Mouse (Mus musculus) 3T3-L1 (cell line): Measurements from ENCODE around the gene Kctd20.

ENCODE experiments used
- DNase-seq: peaks from one replicate; pipeline ENCODE4 v3.0.0-alpha.2; 2015; ENCODE audit warnings: low read depth, low spot score

The Kctd20 gene

DNA sequence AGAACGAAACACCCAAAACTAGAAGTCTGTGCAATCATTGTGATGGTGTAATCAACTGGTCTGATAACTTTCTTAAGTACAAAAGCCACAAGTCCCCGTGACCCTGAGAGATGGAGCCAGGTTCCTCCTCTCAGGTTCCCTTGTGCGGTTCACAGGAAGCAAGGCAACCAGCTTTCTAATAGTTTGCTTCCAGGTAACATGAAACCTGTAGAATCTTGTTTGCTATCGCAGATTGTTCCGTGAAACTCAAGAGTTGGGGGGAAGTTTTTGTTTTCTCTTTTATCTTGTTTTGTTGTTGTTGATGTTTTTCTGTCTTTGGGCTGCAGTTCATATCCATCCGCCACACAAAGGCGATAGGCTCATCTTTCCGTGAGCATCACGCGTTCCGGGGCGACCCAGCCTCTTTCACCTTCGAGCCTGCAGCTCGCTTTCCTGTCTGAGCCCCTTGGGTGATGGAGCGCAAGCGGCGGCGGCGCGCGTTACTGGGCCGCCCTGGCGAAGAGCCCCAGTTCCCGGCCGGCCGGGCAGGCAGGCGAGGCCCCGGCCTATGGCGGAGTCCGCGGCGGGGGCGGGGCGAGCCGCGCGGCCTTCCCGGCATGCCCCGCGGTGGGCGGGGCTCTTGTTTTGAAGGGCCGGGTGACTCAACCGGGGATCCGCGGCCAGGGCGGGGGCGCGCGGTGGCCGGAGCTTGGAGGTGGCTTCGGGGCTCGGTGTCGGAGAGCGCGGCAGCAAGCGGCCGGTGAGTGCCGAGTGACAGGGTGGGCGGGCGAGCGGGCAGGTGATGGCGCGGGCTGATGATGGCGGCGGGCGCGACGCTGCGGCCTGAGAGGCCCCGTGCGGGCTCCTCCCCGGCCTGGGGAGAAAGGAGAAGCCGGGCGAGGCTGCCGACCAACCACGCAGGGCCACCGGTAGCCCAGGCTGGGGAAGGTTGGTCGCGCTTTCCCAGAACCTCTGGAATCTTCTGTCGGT lies at the start of gene Kctd20:
Gene Kctd20 (plus strand): TSS at position 120 of the 969 bp plus-strand sequence.
- peak; percentile 81 for DNase-seq

DNA sequence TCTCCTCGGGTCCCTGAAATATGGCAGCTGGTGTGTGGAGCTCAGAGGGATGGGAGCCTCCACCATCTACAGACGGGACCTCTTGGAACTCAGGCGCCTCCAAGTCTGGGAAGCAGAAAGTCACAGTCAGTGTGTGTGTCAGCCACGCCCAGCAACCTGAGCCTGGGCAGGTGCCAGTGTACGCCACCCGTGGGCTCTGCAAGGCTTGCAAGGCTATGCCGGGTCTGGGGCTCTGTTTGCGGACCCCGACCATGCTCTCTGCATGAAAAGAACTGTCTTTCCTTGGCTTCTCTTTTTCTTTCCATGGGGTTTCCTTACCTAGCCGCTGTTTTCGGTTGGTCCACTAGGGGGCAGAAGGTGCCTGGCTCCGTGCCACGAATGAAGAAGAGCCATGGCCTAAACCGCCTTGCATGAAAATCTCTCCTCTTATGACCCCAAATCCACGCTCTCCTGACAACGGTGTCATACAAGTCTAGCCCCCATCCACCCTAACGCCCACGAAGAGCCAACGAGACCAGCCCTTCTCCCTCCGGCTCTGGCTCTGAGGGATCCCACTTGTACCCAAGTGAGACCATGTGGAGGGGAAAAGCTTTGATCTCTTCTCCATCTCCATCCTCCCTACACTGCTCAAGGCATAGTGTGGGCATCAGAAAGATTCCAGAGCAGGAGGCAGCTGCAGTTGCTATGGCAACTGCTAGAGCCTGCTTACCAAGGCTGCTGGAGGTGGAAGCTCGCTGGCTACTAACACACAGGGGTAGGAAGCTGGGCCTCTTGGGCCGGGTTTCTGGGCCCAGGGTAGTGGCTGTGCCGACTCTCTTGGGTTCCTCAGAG lies 47.0 kb upstream of the Kctd20 start:
- peak; percentile 70 for DNase-seq

DNA sequence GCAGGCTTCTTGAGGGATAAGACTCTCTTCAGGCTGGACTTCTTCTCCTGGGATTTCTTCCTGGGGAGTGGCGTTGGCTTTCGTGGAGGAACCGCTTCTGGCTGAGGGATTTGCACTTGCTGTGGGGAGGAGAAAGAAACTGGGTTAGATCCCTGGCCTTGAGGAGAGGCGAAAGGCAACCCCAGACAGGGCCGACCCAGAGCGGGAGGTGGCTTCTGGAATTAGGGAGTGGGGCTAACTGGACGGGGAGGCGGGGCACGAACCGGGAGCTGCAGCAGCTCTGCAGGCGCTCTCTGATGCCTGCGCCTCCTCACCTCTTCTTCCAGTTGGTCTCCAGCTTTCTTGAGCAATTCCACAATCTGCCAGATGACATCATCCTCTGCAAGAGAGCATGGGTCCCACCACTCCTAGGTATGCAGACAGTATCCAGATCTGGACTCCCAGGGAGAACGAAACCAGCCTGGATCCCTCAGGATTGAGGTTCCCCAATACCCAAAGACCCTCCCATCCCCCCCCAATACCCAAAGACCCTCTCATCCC lies 46.3 kb upstream of the Kctd20 start:
- peak; percentile 48 for DNase-seq

DNA sequence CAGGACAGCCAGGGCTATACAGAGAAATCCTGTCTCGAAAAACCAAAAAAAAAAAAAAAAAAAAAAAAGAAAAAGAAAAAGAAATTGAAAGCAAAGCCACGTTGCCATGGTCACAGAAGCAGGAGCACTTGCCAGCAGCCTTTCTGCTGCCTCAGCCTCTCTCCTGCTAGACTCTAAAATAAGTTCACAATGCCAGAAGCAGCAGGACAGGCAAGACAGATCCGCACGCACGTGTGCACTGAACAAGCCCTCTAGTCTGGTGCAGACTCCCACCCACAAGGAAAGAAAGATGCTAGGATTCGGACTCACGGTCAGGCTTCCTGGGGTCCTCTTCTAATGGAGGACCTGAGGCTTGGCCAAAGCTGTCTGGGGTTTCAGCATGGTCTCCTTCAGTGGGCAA lies 43.8 kb upstream of the Kctd20 start:
- no peak for DNase-seq

DNA sequence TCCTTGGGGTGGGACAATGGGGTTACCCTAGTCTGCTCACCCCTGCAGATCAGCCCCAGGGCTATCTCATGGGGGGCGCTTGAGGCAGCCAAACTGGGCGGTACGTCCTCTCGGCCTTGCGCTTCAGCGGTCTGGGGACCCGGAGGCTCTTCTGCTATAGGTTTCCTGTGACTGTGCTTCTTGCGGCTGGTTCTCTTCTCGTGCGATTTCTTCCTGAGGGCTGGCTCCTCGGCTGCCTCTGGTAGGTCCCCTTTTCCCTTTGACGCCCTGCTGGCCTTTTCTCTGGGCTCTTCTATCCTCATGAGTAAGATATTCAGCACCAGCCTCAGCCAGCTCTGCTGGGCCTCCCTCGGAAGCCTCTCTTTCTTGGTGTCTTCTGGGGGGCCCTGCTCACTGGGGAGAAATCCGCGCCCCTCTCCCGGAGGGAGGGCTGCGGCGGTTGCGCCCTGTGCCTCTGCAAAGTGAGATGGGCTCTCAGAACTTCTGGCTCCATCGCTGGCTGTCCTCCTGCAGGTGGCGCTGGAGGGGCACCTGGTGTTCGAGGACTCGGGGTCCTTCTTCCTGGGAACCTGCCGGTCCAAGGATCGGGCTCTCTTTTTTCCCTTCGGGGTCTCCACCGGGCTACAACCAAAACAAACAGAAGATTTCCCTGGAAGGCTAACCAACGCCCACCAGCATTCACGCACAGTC lies 42.4 kb upstream of the Kctd20 start:
- no peak for DNase-seq

DNA sequence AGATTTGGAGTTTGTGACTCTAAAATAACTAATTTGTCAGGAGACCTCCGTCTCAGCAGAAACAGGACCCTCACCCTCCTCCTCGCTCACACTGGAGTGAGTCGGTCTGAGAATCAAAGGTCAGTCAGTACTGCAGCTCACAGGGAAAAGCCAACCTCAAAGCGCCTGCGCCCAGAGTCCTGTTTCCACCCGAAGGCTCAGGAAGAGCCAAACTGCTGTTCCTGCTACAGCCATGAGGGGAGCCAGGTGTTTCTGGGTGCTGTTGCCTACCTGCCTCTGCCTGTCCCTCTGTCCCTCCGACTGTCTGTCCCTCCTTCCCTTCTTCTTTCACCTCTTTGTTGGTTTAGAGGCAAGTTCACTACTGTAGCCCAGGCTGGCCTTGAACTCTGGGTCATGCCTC lies 41.6 kb upstream of the Kctd20 start:
- no peak for DNase-seq

DNA sequence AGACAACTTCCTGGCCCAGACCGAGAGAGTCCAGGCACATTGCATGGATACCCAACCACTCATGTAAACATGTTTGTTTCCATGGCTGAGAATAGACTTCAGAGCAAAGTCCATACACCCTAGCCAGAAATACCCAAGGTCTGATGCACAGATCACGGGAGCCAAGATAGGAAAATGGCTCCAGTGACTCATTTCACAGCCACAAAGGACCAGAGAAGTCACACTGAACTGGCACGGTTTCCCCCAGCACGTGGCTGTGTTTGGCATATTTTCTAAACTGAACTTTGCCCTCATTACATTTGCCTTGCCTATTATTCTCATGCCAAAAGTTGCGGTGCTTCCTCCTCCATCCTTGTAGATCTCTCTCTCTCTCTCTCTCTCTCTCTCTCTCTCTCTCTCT lies 38.5 kb upstream of the Kctd20 start:
- DNase-seq = peak; percentile 95

DNA sequence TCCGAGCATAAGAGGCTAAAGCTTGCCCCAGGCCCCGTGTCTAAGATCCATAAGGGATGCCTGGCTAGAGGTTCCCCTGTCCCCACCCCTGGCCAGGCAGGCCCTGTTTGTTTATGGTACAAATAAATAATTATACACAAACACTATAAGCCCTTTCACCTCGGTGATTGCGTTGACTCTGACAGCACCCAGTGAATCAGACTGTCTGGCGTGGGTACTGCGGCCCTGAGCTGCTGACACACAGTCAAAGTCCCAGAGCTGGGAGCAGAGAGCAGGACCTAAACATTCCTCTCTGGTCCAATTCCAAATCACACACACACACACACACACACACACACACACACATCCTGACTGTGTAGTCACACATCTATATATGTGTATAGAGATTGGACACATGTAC lies 37.8 kb upstream of the Kctd20 start:
- DNase-seq = peak; percentile 53

DNA sequence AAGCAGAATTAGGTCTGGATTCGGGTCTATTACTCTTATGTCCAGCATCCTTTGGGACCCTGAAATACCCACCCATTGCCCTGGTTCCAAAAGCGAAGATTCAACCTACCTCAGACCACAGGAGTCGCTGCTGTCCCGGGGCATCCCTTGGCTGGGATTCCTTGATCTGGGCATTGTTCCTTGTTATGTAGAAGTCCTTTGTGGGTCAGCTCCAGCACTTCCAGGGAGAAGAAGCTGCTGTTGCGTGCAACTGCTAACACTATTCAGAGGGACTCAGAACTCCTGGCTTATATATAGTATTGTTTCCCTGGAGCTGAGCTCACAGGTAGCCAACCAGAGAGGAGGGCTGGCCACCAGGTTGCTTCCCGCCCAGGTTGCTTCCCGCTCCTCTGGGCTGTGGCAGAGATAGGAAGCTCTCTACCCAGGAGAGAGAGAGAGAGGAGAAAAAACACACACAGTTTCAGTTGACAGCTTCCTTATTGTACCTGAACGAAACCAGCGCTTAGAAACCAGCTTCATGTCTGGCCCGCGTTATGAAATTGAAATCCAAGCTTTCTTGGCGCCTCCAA lies 36.6 kb upstream of the Kctd20 start, which contains the start of gene 4930539E08Rik:
Gene 4930539E08Rik (minus strand): TSS at position 265 of the 569 bp plus-strand sequence.
- DNase-seq = no peak

DNA sequence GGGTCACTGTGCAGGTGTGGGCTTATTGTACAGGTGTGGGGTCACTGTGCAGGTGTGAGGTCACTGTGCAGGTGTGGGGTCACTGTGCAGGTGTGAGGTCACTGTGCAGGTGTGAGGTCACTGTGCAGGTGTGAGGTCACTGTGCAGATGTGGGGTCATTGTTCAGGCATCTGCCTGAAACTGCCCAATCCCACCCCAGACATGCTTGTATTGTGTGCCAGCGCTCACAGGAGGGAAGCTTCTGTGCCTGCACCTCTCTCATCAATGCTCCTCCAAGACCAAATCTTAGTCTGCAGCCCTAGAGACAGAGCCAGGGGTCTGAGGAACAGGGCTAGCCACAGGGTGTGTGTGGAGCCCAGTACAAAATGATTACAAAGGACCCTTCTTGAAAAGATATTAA lies 35.2 kb upstream of the Kctd20 start:
- DNase-seq = no peak

DNA sequence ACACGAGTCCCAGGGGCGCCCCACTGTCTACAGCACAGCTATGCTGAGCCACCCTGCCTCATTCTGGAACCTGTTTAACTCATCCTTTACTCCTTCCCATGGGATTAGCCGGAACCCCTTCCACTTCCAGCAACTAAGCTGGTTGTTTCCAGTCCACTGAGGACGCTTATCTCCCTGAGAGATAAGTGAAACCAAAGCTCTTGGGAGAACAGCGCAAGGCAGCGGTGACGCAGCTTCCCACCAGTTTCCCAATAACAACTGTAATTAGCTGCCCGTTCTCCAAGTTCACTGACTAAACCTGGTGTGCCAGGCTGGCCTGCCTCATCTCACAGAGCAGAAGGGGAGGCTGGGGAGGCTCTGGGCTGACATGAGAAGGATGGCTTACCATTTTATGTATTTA lies 30.7 kb upstream of the Kctd20 start:
- DNase-seq = no peak

DNA sequence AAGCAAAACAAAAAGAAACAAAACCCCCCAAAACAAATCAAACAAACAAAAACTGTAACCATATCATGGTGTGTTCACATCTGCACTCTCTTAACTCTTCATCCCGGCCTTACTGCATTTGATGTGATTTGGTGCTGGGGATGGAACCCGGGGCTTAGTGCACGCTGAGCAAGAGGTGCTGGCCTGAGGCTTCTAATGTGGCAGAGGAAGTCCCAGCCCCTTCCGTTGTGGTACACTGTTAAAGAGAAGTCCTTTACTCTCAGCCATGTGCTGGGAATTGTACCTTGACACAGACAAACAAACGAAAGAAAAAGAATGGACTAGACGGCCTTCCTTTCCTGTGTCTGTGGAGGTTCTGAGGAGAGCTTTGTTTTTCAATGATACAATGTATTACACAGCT lies 29.7 kb upstream of the Kctd20 start:
- DNase-seq = no peak

DNA sequence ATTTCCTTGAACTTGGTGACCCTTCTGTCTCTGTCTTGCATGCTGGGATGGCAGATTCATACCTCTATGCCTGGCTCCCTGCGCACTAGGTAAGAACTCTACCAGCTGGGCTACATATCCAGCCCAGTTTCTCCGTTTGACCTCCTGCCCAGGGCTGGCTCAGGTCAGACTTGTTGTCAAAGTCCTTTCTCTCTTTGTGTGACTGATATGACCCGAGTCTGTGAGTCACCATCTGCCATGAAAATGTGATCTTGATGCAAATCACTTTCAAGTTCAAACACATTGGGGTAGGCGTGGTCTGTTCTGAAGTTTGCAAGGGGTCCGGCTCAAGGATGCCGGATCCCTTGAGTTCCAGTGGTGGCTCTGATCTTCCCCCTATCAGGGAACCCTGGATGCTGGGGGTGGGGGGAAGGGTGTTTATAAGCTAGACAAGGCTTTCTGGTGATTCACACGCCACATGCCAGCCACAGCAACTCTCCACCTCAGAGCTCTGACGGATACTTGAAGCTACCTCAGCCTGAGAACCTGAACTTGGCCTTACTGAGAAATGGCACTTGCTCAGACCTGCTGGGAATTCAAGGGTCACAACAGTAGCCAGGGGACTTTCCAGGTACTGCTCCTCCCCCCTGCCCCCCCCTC lies 26.7 kb upstream of the Kctd20 start:
- peak; percentile 61 for DNase-seq

DNA sequence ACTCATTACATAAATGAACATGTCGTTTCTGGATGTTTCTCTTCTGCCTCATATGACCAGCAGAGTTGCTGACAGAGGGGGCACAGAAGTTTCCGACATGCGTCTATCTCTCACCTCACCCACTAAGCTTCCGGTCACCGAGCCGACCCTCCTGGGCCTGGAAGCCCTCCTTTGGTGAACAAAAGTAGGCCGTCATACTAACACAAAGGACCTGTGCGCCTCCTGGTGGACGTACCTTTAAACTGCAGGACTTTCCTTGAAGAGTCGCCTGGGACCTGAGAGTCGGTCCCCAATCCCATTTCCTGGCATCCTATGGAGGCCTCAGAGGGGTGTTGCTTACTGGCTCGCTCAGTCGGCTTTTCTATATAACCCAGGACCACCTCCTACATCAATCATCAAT lies 25.4 kb upstream of the Kctd20 start:
- peak; percentile 82 for DNase-seq

DNA sequence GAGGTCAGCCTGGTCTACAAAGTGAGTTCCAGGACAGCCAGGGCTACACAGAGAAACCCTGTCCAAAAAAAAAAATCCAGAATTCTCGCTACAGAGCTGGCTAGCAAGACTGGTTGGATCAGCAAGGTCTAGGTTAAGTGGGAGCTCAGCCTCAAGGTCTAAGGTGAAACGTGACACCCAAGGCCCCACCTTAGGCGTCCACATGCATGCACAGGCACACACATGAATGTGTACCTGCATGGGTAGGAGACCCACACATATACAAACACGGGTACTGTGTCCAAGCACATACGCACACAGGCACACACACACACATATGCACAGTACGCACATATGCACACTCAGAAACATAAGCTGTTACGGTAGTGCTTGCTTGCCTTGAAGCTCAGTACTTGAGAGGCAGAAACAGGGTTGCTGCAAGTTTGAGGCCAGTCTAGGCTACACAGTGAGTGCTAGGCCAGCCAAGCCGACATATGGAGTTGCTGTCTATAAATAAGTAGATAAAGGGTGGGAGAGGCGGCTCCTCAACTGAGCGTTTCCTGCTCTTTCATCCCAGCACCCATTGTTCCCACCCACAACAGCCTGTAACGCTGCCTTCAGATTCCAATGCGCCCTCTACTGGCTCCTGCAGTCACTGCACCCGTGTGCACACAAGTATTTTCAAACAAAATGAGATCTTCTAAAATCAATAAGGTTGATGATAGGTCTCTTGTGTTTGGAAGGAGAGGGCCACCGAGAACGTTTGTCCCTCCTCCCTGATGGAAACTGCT lies 24.7 kb upstream of the Kctd20 start:
- peak; percentile 71 for DNase-seq

DNA sequence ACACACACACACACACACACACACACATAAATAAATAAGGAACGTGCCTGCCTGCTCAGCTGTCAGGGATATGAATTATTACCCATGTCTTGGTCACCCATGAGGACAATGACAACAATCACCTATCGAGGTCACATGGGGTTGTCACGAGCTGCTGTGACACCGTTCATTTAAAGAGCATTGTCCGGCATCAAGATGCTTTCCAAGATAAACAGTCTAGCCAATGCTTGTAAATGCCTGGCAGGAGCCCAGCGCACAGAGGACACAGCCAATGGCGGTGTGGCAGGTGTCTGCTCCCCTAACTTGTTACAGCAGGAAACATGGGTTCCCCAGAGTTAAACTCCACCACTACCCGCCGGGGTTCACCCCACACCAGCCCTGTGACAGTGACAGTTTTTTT lies 23.7 kb upstream of the Kctd20 start:
- DNase-seq = no peak

DNA sequence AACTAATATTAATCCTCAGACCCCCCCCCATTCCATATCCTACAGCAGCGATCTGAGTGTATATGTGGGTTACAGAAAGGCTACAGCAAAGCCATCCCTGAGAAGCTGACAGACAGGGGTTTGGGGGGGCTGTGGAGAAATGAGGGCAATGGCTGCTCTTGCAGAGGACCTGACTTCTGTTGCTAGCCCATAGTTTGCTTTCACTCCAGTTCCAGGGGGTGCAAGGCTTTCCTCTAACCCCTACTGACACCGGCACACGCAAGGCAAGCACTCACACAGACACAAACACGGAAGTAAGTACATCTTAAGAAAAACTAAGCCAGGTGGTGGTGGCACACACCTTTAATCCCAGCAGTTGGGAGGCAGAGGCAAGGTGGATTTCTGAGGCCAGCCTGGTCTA lies 22.4 kb upstream of the Kctd20 start:
- DNase-seq = no peak

DNA sequence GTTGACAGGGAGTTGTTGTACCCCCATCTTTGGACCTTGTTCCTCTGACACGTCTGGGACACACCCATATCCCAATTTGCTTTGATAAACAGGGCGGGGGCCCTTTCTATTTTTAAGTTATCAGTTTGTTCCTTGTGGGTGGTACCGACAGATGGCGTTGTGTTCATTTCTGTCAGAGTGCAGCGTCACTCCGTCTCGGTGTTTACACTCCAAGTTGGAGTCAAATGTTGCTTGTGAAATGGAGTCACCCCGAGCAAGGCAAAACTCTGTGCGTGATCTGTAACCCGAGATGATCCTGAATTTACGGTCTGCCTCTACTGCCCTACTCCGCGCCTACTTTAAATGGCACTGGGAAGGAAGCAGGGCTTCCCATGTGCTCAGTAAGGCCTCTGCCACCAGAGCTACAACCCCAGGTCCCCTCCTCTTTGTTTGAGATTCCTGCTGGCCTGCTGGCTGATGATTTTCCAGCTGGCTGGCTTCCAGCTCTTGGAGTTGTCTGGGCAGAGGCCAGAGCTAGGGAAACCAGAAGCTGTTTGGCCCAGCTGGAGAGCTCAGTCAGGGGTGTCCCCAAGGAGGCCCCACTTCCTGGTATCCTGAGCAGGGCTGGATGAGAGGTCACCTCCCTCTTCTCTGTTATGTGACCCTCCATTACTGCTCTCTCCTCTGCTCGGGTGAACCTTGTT lies 21.2 kb upstream of the Kctd20 start:
- DNase-seq = peak; percentile 92

DNA sequence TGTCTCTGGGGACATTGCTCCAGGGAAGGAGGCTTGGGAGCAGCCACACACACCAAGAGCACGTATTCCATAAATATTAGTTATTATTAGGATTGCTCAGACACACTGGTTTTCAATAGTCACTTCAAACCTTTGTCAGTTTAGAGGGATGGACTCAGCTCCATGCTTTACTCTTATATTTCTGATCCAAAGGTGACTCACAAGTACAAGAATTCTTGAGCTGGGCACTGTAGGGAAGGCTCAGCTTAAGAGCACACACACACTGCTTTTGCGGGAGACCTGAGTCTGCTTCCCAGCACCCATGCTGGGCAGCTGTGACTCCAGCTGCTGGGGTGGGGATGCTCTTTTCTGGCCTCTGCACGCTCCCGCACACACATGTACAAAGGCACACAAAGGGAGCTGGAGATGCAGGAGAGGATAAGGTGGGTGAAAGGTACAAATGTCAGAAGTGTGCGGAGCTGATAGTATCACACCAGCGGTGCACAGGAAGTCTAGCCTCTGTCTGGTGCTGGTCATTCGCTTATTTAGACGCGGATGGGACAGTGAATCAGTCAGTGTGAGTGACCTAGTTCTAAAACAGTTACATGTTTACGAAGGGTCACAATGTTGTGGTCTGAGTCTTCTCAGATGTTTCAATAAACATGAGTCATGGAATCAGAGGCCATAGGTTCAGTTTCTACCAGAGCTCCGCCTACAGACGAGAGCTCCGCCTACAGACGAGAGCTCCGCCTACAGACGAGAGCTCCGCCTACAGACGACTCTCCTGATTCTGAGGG lies 20.1 kb upstream of the Kctd20 start:
- peak; percentile 69 for DNase-seq
